Mouse (Mus musculus): ENCODE measurements around the gene Scn3a.

- TF ChIP-seq CTCF (IDR thresholded peaks at IDR 0.05; ENCODE audit: control insufficient read depth, insufficient read depth, insufficient read length) (no peak), MYOG (IDR thresholded peaks at IDR 0.05; ENCODE audit: control insufficient read depth, extremely low read depth, insufficient read length) (no peak), CEBPB (IDR thresholded peaks at IDR 0.05; ENCODE audit: low read depth) (no peak), MYOD1 (IDR thresholded peaks at IDR 0.05; ENCODE audit: control insufficient read depth, insufficient read length, low read depth) (no peak), USF1 (IDR thresholded peaks at IDR 0.05; ENCODE audit: low read depth) (no peak), FOSL1 (IDR thresholded peaks at IDR 0.05; ENCODE audit: insufficient read depth, low read length, poor library complexity, severe bottlenecking) (no peak)
Measured at GRCm38 (mm10) chr2:65453763-65454162, 113.7 kb downstream of the Scn3a start.

Measured in C2C12 (cell line).